Mouse (Mus musculus) heart, adult 2 months (tissue): Measurements from ENCODE around the gene Ptprq.

ENCODE experiments used
- CTCF ChIP-seq: fragments of 200-600 bp; IDR thresholded peaks from 2 replicates; pipeline ENCODE4 v1.8.1; 2022; ENCODE audit warnings: antibody characterized with exemption, mild to moderate bottlenecking, moderate library complexity
- EP300 ChIP-seq: fragments of 200-500 bp; IDR thresholded peaks from 2 replicates; pipeline ENCODE4 v1.6.1; 2011; ENCODE audit warnings: low read depth, low read length, control low read depth; ENCODE audit not compliant: insufficient read depth
- POLR2A ChIP-seq: fragments of 200-500 bp; IDR thresholded peaks from 2 replicates; pipeline ENCODE4 v1.6.1; 2011; ENCODE audit warnings: mild to moderate bottlenecking, low read depth, low read length, control low read depth; ENCODE audit not compliant: insufficient read depth

- no peak for TF ChIP-seq CTCF
- no peak for TF ChIP-seq POLR2A
- TF ChIP-seq EP300 = no peak
These were observed 32.7 kb upstream of the Ptprq start for GRCm38 (mm10) chr10:107752351-107753143.
